Mouse (Mus musculus) CD4-positive, CD25-positive, alpha-beta regulatory T cell, adult 9 weeks (primary cell): ENCODE data around the gene Tyr. TPM values are rescaled to one million over a fixed set of nuclear protein-coding genes. Genes with fewer than 3 reads are reported as not detected.

Source experiments
- polyA plus RNA-seq: library from polyadenylated mRNA; unstranded; fragments of 100-300 nt; shearing (Covaris generic); gene quantifications from one replicate; pipeline ENCODE4 v1.2.1, GENCODE M21; 2017

Tyr gene
- polyA plus RNA-seq: not detected

DNA sequence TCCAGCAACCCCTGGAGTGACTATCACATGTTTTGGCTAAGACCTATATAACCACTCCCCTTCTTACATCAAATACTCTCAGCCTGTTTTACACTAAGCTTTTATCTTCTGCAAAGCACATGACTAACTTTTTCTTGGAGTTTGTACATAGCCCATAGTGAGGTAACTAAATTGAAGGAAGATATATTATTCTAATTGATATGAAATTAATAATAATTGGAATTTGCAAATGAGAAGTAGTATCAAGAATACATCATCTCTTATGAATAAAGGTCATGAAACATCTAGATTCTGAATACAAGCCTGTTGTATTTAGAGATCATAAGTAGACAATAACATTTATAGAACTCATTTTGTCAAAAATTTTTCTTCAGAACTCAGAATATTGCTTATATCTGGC lies at the start of gene Tyr:
TSS of gene Tyr (minus strand) at position 101 of the 400 bp plus-strand sequence.

Other genes with a start within 250 kb of the Tyr start
- not detected for gene Nox4, start 247.4 kb downstream of the Tyr start, polyA plus RNA-seq
- gene Grm5, start 90.7 kb upstream of the Tyr start, polyA plus RNA-seq: not detected